Mouse (Mus musculus) hindbrain, embryonic 14.5 days (tissue): Measurements from ENCODE around the gene Rgs3. TPM values are rescaled to one million over a fixed set of nuclear protein-coding genes. Genes with fewer than 3 reads are reported as not detected.
A peak's percentile ranks its signal among the peaks of the same experiment; 100 is the strongest.

ENCODE experiments used
- ATAC-seq: fragments of 200-750 bp; cut with Nextera tagmentation; 2 replicates; pipeline ENCODE4 v1.8.0; 2017; ENCODE audit warnings: moderate number of reproducible peaks, mild to moderate bottlenecking, moderate TSS enrichment, moderate library complexity; ENCODE audit not compliant: low FRiP score
- DNase-seq: peaks from one replicate; pipeline ENCODE4 v3.0.0-alpha.2; 2015; ENCODE audit warnings: low spot score
- H3K27ac ChIP-seq: fragments of 300-500 bp; sonication (generic); 2 replicates; pipeline ENCODE4 v1.5.1; 2014; ENCODE audit warnings: mild to moderate bottlenecking, moderate library complexity
- H3K27me3 ChIP-seq: fragments of 300-500 bp; sonication (generic); 2 replicates; pipeline ENCODE4 v1.6.1; 2014; ENCODE audit warnings: mild to moderate bottlenecking, low read length, mixed read lengths; ENCODE audit not compliant: control insufficient read depth, insufficient read depth
- H3K36me3 ChIP-seq: fragments of 300-500 bp; sonication (generic); replicated peaks from 2 replicates; pipeline ENCODE4 v1.6.1; 2014; ENCODE audit not compliant: control insufficient read depth, insufficient read depth
- H3K4me1 ChIP-seq: fragments of 300-500 bp; sonication (generic); replicated peaks from 2 replicates; pipeline ENCODE4 v1.6.1; 2014; ENCODE audit warnings: antibody characterized with exemption, low read length, mixed read lengths; ENCODE audit not compliant: control insufficient read depth, insufficient read depth
- H3K4me2 ChIP-seq: fragments of 300-500 bp; sonication (generic); replicated peaks from 2 replicates; pipeline ENCODE4 v1.6.1; 2014; ENCODE audit warnings: mild to moderate bottlenecking, moderate library complexity
- H3K4me3 ChIP-seq: fragments of 300-500 bp; sonication (generic); replicated peaks from 2 replicates; pipeline ENCODE4 v1.5.1; 2014; ENCODE audit warnings: mild to moderate bottlenecking, low read length
- H3K9ac ChIP-seq: fragments of 300-500 bp; sonication (generic); 2 replicates; pipeline ENCODE4 v1.6.1; 2014
- H3K9me3 ChIP-seq: fragments of 300-500 bp; sonication (generic); 2 replicates; pipeline ENCODE4 v1.6.1; 2016; ENCODE audit warnings: low read length; ENCODE audit not compliant: control insufficient read depth
- WGBS: fragments of 180-500 bp; shearing (Covaris S2); extraction: QIAGEN DNeasy Blood & Tissue Kit; methylation state at CpG from one replicate; pipeline ENCODE4 v1.1.7; 2014; 5-methylcytosine and 5-hydroxymethylcytosine counted together
- polyA plus RNA-seq: library from polyadenylated mRNA; unstranded; fragments of >200 nt; fragmentation: Nextera tagmentation; extraction: Ambion mirVana; gene quantifications from 2 replicates; pipeline ENCODE4 v1.2.1, GENCODE M21; 2014

The Rgs3 gene
- polyA plus RNA-seq, 1 experiment from 2014 or later = 42.9 TPM

DNA sequence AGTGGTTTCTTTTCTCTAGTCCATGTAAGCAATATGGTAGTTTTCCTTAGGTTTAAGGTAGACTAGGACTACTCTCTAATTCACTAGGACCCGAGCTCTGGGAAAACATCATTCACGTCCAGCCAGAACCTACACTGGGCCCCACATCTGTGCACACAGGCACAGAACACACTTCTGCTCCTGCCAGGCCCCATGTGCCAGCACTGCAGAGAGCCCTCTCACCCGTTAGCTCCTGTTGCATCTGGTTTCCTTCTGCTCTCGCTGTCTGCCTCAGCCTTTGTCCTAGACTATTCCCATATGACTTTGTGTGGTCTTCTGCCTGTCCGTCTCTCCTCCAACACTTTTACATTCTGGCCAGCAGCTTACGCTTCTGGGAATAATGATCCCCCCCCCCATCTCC, 25.9 kb upstream of the Rgs3 start:
- H3K9ac ChIP-seq = no peak overlapping the region
- H3K27me3 ChIP-seq = no peaks in the 10 kb centered on the region
- H3K4me3 ChIP-seq = no peak overlapping the region
- no peaks in the 10 kb centered on the region for H3K4me1 ChIP-seq
- no peak overlapping the region for H3K27ac ChIP-seq
- H3K36me3 ChIP-seq = no peaks in the 10 kb centered on the region
- 82% methylated on average over 6 of the region's 6 CpGs for WGBS
- H3K4me2 ChIP-seq = no peak overlapping the region
- ATAC-seq (no peak), DNase-seq (no peak)
- no peaks in the 10 kb centered on the region for H3K9me3 ChIP-seq

DNA sequence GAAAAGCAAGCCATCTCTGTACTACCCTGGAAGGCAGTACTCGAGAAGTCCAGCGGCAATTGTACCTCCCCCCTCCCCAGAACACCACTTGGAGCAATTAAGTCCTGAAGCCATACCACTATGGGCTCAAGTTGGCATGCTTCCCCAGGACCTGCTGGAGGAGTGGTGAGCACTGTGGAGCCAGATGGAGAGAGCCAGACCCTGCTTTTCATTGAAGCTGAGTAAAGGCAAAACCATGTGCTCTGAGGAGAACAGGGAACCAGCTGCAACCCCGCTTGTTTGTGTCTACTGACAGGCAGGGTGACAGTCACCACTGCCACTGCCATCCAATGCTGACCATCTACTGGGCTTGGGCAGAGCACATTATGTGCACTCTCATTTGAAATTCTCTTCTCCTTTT, 17.8 kb upstream of the Rgs3 start:
- no peak overlapping the region for H3K9ac ChIP-seq
- H3K36me3 ChIP-seq = no peaks in the 10 kb centered on the region
- no peaks in the 10 kb centered on the region for H3K27me3 ChIP-seq
- DNase-seq (no peak), ATAC-seq (no peak)
- H3K4me1 ChIP-seq = no peaks in the 10 kb centered on the region
- no peaks in the 10 kb centered on the region for H3K9me3 ChIP-seq
- 76% methylated on average over 3 of the region's 3 CpGs for WGBS
- H3K4me2 ChIP-seq = no peak overlapping the region
- H3K27ac ChIP-seq = no peak overlapping the region
- no peak overlapping the region for H3K4me3 ChIP-seq

GRCm38 (mm10) chr4:62543782-62544181, 15.9 kb upstream of the Rgs3 start:
- no peak overlapping the region for H3K27ac ChIP-seq
- ATAC-seq = no peak
- H3K4me3 ChIP-seq = no peak overlapping the region
- no peaks in the 10 kb centered on the region for H3K4me1 ChIP-seq
- no peak overlapping the region for H3K4me2 ChIP-seq
- no peak for DNase-seq
- WGBS = 96% methylated on average over 6 of the region's 6 CpGs
- no peaks in the 10 kb centered on the region for H3K27me3 ChIP-seq
- H3K36me3 ChIP-seq = no peaks in the 10 kb centered on the region
- no peak overlapping the region for H3K9ac ChIP-seq
- H3K9me3 ChIP-seq = no peaks in the 10 kb centered on the region

DNA sequence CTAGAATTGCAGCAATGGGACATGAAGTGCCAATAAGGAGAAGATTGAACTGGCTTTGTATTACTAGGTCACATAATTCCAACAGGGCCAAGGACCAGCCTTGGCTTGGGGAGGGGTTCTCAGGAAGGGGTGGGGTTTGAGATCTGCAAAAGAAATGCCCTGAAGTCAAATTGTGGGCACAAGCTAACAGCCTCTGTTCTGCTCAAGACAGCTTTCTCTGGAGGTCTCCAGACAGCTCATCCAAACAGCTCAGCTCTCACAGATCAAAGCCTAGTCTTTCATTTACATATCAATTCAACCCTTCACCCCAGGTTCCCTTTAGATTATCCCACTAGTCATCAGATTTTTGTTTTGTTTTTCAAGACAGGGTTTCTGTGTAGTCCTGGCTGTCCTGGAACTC, 14.8 kb upstream of the Rgs3 start:
- Histone ChIP-seq H3K4me2 (no peak overlapping the region), H3K4me1 (no peaks in the 10 kb centered on the region), H3K9me3 (no peaks in the 10 kb centered on the region), H3K27me3 (no peaks in the 10 kb centered on the region), H3K9ac (no peak overlapping the region), H3K4me3 (no peak overlapping the region), H3K27ac (no peak overlapping the region), H3K36me3 (no peaks in the 10 kb centered on the region)
- ATAC-seq (no peak), DNase-seq (no peak)

DNA sequence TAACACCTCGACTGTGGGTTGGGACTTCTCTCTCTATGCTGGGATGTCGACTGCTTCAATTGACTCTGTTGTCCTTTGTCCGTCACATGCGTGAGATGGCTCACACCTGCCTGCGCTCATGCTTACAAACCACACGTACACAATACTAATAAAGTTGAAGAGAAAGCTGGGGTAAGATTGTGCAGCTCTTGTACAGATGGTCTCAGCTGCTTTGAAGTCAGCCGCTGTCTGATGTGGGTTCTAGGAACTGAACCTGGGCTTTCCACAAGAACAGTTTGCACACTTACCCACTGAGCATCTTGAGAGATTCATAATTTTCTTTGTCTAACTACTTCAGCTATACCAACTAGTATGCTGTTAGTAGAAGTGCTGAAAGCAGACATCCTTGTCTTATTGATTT, 7.7 kb upstream of the Rgs3 start:
- H3K9ac ChIP-seq = no peak overlapping the region
- H3K27ac ChIP-seq = no peak overlapping the region
- H3K9me3 ChIP-seq = no peaks in the 10 kb centered on the region
- no peaks in the 10 kb centered on the region for H3K36me3 ChIP-seq
- DNase-seq = no peak
- no peak for ATAC-seq
- H3K4me3 ChIP-seq = no peak overlapping the region
- 91% methylated on average over 7 of the region's 7 CpGs for WGBS
- no peaks in the 10 kb centered on the region for H3K27me3 ChIP-seq
- H3K4me2 ChIP-seq = no peak overlapping the region
- no peaks in the 10 kb centered on the region for H3K4me1 ChIP-seq

GRCm38 (mm10) chr4:62557436-62557835, 2.2 kb upstream of the Rgs3 start:
- no peak for ATAC-seq
- 79% methylated on average over 3 of the region's 3 CpGs for WGBS

GRCm38 (mm10) chr4:62560963-62561629, 1.4 kb downstream of the Rgs3 start:
- DNase-seq = peak; percentile 90
- no peak overlapping the region for H3K4me3 ChIP-seq
- WGBS = 25% methylated on average over 4 of the region's 4 CpGs
- H3K4me1 ChIP-seq = no peaks in the 10 kb centered on the region
- H3K27ac ChIP-seq = no peak overlapping the region
- no peaks in the 10 kb centered on the region for H3K27me3 ChIP-seq
- peak; percentile 79 for ATAC-seq
- H3K9me3 ChIP-seq = no peaks in the 10 kb centered on the region
- no peak overlapping the region for H3K4me2 ChIP-seq
- no peaks in the 10 kb centered on the region for H3K36me3 ChIP-seq
- peak overlapping the region; percentile 26; the same call in 1 of the 2 replicates for H3K9ac ChIP-seq

More at GRCm38 (mm10) chr4:62557436-62557835, 2.2 kb upstream of the Rgs3 start:
- H3K4me1 ChIP-seq = no peaks in the 10 kb centered on the region
- no peak overlapping the region for H3K4me2 ChIP-seq
- no peak for DNase-seq
- H3K4me3 ChIP-seq = no peak overlapping the region
- H3K9ac ChIP-seq = no peak overlapping the region
- H3K27ac ChIP-seq = no peak overlapping the region
- no peaks in the 10 kb centered on the region for H3K9me3 ChIP-seq
- H3K27me3 ChIP-seq = no peaks in the 10 kb centered on the region
- H3K36me3 ChIP-seq = no peaks in the 10 kb centered on the region

DNA sequence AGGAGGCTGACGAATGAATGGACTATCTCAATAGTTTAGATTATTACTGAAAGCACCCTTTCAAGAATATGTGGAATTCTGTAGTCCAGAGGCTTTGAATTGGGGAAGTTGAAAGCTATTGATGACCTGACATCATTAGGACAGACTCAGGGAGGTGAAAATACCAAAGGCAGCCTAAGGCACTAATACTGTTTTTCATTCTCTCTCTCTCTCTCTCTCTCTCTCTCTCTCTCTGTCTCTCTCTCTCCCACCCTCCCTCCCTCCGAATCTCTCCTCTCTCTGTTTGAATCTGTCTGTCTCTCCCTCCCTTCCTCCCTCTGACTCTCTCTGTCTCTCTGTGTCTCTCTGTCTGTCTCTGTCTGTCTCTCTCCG, 2.0 kb downstream of the Rgs3 start:
- H3K9ac ChIP-seq = peak overlapping the region; percentile 26; the same call in 1 of the 2 replicates

DNA sequence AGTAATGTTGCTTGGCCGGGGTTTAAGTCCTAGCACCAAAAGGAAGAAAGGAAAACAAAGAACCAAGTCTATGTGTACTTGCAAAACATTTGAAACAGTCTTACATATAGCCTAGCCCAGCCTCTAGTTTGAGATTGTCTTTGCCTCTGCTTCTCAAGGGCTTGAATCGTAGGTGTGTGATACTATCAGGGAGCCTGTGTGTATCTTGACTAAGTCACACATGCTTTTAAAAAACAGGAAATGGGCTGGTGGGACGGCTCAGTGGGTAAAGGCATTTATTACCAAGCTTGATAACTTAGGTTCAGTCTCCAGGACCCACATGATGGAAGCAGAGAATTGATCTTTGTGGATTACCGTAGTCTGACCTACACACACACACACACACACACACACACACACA, 2.4 kb downstream of the Rgs3 start:
- Histone ChIP-seq H3K27ac (no peak overlapping the region), H3K4me1 (no peaks in the 10 kb centered on the region), H3K4me2 (no peak overlapping the region), H3K36me3 (no peaks in the 10 kb centered on the region), H3K9me3 (no peaks in the 10 kb centered on the region), H3K27me3 (no peaks in the 10 kb centered on the region), H3K4me3 (no peak overlapping the region), H3K9ac (no peak overlapping the region)
- DNase-seq (no peak), ATAC-seq (no peak)
- 81% methylated on average over 4 of the region's 4 CpGs for WGBS

More for the DNA sequence above, 2.0 kb downstream of the Rgs3 start:
- no peak overlapping the region for H3K4me2 ChIP-seq
- no peaks in the 10 kb centered on the region for H3K9me3 ChIP-seq
- H3K4me1 ChIP-seq = no peaks in the 10 kb centered on the region
- peak; percentile 23; the same call in 1 of the 2 replicates for ATAC-seq
- no peak for DNase-seq
- no peak overlapping the region for H3K4me3 ChIP-seq
- no peak overlapping the region for H3K27ac ChIP-seq
- no peaks in the 10 kb centered on the region for H3K36me3 ChIP-seq
- WGBS = 41% methylated on average over 3 of the region's 3 CpGs
- no peaks in the 10 kb centered on the region for H3K27me3 ChIP-seq

DNA sequence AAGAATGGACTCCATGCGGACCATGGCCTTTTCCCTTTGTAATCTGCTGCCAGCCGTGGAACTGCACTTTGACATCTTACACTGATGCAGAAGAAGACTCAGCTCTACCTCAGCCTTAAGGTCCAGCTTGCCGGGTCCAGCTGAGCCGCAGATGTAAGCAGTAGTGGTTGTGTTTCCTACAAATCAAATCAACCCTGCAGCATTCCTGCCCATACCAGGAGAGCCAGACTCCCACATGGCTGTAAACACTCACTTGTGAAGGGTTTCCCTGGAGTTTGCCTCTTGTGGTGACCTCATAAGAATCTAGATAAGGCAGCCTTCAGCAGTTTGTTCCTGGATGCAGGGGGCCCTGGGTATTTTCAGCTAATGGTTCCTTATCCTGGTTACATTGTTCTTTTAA, 6.9 kb downstream of the Rgs3 start:
- Histone ChIP-seq H3K9me3 (no peaks in the 10 kb centered on the region), H3K27ac (no peak overlapping the region), H3K4me1 (no peaks in the 10 kb centered on the region), H3K4me2 (no peak overlapping the region), H3K36me3 (no peaks in the 10 kb centered on the region), H3K27me3 (no peaks in the 10 kb centered on the region), H3K9ac (no peak overlapping the region), H3K4me3 (no peak overlapping the region)
- no peak for ATAC-seq
- WGBS = 87% methylated on average over 4 of the region's 4 CpGs
- DNase-seq = no peak
